Mouse (Mus musculus) WW6 (cell line): ENCODE data around the gene Ugt3a1.
"Not testable (repeated sequence)": the region's sequence is repeated elsewhere in the genome, so short reads cannot be mapped to it uniquely, and the experiment has no call there.

ENCODE experiments used
- DNase-seq: peaks from one replicate; pipeline ENCODE4 v3.0.0-alpha.2; 2013; ENCODE audit warnings: low read depth, low spot score

Ugt3a1 gene

DNA sequence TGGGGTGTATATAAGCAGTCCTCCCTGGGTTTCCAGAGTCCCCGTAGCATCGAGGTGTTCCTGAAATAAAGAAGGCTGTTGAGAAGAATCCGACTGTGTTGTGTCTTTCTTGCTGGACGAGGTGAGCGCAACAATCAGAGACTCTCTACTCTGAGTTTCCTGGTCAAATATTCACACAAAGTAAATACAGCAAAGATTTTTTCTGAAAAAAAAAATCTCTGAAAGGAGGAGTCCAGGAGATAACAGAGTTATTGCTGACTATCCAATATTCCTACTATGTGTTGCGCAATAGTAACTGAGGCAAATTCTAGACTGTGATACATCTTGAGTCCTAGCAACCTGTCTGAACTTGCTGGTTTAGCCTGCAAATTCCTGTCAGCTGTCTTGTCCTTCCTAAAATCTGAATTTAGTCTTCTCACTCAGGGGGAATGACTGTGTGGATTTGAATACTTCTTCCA is at the start of gene Ugt3a1:
Ugt3a1 (plus strand) TSS at position 51 of the 458 bp plus-strand sequence.
- no peak for DNase-seq

DNA sequence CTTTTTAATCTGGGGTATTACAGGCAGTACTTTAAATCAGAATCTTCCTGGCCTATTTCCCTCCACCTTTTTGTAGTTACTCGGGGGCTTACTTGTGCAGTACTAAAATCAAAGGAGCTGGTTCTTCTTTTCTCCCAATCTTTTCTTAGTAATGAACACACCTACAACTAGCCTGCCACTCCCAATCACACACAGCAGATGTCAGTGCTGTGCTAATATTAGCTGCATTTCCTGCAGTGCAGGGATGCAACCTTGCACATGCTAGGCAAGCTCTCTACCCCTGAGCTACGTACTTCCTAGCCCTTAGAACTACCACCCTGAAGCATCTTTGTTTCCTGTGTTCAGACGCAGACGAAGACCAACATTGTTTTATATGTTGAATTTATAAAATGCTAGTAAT is 45.8 kb upstream of the Ugt3a1 start:
- DNase-seq = not testable (repeated sequence)

DNA sequence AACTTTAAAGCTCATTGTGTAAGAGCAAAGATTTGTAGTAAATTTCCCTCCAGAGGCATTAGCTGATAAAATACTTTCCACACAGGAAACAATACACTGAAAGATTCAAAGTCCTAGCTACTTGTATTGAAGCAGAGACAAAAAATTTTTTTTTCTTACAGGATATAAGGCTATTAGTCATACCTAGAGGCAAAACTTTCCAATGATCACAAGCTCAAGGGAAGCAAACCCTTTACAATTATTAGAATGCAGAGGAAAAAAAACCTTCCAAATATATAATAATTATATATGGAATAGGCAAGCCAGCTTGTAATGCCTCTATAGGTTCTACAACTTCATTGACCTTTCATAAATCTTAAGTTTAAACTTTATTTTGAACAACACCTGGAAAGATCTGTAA is 30.3 kb upstream of the Ugt3a1 start:
- no peak for DNase-seq

DNA sequence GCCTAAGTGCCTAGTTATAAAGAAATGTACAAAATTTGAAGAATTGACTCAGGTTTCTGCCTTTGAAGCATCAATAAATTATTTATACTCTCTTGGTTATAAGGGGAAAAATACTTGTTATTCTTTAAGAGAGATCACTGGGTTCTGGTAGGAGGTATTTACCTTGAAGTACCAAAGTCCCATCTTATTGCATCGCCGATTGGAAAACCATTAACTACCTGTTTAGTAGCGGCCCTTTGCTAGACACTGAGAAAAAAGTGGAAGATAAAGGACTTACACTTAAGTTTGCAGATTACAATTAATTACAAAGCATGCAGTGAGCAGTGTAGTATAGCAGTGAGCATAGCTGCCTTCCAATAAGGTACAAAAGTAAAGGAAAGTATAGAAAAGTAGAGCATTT is 23.8 kb upstream of the Ugt3a1 start:
- DNase-seq = no peak

DNA sequence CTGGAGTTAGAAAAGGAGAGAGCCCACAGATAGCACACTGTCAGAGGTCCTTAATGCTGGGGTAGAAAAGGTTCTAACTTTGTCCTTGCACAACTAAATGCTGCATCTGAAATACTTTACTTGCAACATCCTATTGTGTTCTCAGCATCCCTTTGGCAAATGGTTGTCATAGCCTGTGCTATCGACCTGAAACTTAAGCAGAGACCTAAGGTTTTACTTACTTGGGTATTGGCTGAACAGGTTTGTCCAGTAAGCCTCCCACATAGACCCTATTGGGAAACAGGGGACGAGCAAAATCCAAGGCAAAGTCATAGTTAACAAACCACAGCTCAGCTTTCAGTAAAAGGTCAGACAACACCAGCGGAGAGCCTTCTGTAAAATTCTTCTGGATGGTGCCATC is 16.1 kb upstream of the Ugt3a1 start:
- DNase-seq = no peak

DNA sequence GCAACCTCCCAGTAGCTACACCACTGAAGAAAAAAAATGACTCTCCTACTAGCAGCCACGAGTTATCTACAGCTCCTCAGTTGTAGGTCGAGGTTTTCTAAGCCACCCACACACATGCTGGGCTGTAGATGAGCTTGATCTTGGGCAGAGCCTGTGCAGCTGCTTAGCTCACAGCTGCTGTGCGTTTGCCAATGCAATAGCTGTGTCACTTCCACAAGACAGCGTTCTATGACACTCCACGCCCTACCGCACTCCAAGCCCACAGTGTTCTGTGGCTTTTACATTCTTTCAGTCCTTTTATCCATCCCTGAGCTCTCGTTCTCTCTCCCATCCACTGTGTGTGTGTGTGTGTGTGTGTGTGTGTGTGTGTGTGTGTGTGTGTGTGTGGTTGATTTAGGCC is 4.8 kb upstream of the Ugt3a1 start:
- DNase-seq = no peak

DNA sequence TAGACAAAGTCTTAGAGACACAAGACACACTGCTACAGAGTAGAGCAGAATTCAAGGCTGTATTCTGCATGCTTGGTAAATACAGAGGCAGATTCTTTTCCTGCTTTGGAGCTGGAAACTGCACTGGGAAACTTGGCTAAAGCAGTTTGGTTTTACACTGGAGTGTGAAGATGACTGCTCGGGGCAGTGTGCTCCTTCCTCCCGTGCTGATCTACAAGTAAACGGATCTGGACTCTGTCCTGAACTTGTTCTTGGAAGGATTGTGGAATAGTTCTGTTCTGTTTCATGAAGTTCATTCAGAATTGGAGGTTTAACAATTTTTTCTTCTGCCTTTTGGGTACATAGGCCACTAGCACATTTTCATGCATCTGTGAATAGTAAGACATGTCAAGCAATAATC is 2.3 kb downstream of the Ugt3a1 start:
- no peak for DNase-seq

DNA sequence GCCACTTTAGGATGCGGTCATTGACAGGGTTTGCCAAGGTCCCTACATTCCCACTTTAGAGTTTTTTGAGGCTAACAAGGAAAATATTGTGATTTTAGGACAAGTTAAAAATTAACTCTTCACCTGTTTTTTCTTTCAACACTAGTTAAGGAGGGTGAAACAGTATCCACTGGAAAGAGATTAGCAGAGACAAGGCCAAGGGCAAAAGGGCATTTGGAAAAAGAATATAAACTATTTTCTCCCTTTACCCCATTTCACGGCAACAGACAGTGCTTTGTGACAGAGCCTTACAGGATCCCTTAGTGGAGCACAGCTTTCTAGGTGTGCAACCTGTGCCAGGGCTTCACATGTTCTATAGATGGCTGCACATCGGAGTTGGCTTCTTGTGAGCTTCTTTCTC is 2.9 kb downstream of the Ugt3a1 start:
- DNase-seq = no peak

DNA sequence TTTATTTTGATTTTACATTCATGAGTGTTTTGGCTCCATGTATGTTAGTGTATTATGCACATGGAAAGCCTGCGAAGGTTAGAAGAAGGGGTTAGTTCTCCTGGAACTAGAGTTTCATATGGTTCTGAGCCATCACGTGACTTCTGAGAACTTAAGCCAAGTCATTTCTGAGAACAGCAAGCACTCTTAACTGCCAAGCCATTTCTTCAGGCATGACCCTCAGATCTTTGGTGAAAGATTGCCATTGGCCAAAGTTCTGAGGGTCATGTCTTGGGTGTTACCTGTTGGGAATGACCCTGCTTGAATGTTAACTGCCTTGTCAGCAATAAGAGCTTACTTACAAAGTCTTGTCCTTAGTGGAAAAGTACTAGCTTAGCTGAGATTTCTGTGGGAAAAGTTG is 6.5 kb downstream of the Ugt3a1 start:
- no peak for DNase-seq

DNA sequence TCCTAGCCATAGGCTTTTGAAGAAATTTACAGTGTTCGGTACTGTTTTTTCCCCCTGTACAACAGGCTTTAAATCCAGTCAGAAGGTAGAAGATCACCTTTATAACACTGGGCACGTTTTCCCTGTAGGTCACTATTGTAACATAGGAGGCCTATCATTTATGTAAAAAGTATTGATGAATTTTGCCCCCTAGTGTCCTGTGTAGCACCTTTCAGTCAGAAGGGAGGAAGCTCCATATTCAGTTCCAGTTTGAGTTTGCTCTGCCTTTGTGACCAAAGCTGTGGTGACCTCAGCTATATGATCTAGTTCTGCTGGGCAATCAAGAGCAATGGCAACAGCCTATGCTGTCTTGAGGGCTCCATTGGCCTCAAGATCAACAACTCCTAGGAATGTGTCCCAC is 13.0 kb downstream of the Ugt3a1 start:
- DNase-seq = no peak

DNA sequence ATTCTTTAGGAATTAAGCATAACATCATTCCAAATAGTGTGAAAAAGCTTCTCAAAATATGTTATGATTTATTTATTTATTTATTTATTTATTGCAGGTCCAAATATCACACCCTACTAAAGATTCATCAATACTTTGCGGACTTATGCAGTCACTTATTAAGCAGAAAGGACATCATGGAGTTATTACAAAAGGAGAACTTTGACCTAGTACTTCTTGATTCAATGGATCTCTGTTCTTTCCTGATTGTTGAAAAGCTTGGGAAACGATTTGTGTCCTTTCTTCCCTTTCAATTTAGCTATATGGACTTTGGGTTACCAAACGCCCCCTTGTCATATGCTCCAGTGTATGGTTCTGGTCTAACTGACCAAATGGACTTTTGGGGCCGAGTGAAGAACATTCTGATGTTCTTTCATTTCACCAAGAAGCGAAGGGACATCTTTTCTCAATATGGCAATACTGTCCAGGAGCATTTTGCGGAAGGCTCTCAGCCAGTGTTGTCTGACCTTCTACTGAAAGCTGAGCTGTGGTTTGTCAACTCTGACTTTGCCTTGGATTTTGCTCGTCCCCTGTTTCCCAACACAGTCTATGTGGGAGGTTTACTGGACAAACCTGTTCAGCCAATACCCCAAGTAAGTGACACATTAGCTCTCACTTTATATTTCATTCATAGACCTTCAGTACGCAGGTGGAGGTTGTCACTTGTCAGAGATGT is 29.4 kb downstream of the Ugt3a1 start:
- no peak for DNase-seq

DNA sequence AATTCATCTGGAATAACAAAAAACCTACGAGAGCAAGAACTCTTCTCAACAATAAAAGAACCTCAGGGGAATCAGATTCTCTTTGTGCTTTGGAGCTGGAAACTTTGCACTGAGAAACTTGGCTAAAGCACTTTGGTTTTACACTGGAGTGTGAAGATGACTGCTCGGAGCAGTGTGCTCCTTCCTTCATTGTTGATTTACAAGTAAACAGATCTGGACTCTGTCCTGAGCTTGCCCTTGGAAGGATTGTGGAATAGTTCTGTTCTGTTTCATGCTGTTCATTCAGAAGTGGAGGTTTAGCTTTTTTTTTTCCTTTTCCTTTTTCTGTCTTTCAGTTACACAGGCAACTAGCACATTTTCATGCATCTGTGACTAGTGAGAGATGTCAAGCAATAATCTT is 57.9 kb downstream of the Ugt3a1 start:
- DNase-seq = no peak

DNA sequence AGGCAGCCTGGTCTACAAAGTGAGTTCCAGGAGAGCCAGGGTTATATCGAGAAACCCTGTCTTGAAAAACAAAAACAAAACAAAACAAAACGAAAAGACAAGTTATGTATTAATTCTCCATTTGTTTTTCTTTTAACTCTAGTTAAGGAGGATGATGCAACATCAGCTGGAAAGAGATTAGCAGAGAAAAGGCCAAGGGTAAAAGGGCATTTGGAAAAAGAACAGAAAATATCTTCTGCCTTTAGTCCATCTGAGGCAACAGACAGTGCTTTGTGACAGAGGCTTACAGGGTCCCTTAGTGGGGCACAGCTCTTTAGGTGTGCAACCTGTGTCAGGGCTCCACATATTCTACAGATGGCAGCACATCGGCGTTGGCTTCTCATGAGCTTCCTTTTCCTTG is 58.7 kb downstream of the Ugt3a1 start, which contains the start of gene Ugt3a2:
Ugt3a2 (plus strand) TSS at position 210 of the 400 bp plus-strand sequence.
- DNase-seq = no peak

DNA sequence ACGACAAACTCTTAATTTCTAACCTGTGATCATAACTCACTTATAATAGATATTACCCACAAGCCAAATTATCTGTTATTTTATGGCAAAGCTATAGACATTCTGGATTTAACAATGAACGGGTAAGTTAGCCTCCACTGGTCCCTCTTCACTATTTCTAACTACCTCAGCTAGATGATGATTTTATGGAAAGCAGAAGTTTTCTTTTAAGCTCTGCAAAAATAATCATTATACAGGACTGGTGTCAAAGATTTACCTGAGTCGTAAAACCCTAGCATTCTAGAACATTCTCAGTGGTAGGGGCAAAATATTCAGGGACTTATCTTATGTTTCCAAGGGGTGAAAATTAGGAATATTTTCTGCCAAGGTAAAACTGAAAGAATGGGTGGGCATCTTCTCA is 59.9 kb downstream of the Ugt3a1 start:
- DNase-seq = no peak

DNA sequence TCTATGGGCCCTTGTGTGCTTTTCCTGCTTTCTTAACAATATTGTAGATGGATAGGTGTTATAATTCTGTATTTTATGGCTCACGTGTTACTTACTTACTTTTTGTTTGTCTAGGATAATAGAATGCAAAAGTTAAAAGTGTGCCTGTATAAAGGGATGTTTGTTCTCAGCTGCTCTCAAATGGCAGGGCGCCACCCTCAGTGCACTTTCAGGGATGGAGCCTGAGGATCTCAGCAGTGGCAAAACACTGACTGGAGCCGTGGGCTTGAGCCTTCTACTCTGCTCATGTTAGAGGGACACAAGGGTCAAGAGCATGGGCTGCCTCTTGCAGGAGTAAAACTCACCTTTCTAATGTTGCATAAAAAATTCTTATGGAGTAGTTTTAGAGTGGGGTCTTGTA is 60.3 kb downstream of the Ugt3a1 start:
- no peak for DNase-seq

DNA sequence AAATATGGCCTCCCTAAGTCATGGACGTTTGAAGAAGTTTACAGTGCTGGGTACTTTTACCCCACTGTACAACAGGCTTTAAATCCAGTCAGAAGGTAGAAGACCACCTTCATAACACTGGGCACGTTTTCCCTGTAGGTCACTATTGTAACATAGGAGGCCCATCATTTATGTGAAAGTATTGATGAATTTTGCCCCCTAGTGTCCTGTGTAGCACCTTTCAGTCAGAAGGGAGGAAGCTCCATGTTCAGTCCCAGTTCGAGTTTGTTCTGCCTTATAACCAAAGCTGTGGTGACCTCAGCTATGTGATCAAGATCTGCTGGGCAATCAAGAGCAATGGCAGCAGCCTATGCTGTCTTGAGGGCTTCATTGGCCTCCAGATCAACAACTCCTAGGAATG is 72.1 kb downstream of the Ugt3a1 start:
- DNase-seq = no peak

DNA sequence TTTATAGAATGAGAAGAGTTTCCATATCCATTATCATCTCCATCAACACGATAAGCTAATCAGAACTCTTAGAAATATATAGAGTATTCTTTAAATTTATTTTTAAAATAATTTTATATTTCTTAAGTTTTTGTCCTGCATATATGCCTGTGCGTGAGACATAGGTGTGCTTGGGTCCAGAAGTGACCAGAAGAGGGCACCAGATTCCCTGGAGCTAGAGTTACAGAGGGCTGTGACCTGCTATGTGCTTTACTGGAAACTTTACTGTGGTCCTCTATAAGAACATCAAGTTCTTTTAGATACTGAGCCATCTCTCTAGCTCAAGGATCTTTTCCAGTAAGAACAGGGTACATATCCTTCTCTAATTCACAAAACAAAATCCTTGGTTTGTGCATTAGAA is 86.1 kb downstream of the Ugt3a1 start:
- no peak for DNase-seq
